Mouse (Mus musculus) kidney, adult 11 months (tissue): ENCODE measurements at regions not wholly inside any gene's neighbourhood (a gene's known extent, or its start where the extent isn't known, plus 50 kb on each side); places are given as distances from the start of the nearest gene placed in this dataset.
A peak's percentile ranks its signal among the peaks of the same experiment; 100 is the strongest.

Experiments used
- DNase-seq: peaks from one replicate; pipeline ENCODE4 v3.0.0; 2022

GRCm38 (mm10) chr1:44957125-44957524 is 354.2 kb upstream of the Col3a1 start:
- DNase-seq, result no peak

- DNase-seq, result no peak
These were observed 324.2 kb upstream of the Col3a1 start for GRCm38 (mm10) chr1:44987171-44987570.

GRCm38 (mm10) chr1:45020516-45020915 is 290.8 kb upstream of the Col3a1 start:
- DNase-seq, result no peak

GRCm38 (mm10) chr1:45021234-45021633 is 290.1 kb upstream of the Col3a1 start:
- no peak for DNase-seq

- DNase-seq, result peak; percentile 15
These were observed 289.0 kb upstream of the Col3a1 start for GRCm38 (mm10) chr1:45022146-45022841.

- no peak for DNase-seq
These were observed 288.0 kb upstream of the Col3a1 start for GRCm38 (mm10) chr1:45023336-45023735.

GRCm38 (mm10) chr1:45031436-45032027 is 279.8 kb upstream of the Col3a1 start:
- DNase-seq, result no peak

GRCm38 (mm10) chr1:45033343-45033742 is 278.0 kb upstream of the Col3a1 start:
- DNase-seq, result no peak

- no peak for DNase-seq
These were observed 270.0 kb upstream of the Col3a1 start for GRCm38 (mm10) chr1:45041328-45041727.

GRCm38 (mm10) chr1:45041815-45042214 is 269.5 kb upstream of the Col3a1 start:
- DNase-seq, result no peak

GRCm38 (mm10) chr1:45043245-45043926 is 268.0 kb upstream of the Col3a1 start:
- no peak for DNase-seq

- DNase-seq, result no peak
These were observed 220.3 kb upstream of the Col3a1 start for GRCm38 (mm10) chr1:45090841-45091535.

GRCm38 (mm10) chr1:45100966-45101365 is 210.4 kb upstream of the Col3a1 start:
- no peak for DNase-seq

- no peak for DNase-seq
These were observed 194.8 kb upstream of the Col3a1 start for GRCm38 (mm10) chr1:45116409-45117144.

- no peak for DNase-seq
These were observed 176.1 kb upstream of the Col3a1 start for GRCm38 (mm10) chr1:45135152-45135714.

GRCm38 (mm10) chr1:45147019-45147418 is 164.3 kb upstream of the Col3a1 start:
- DNase-seq, result no peak

- DNase-seq, result no peak
These were observed 129.7 kb upstream of the Col3a1 start for GRCm38 (mm10) chr1:45181632-45182031.

- no peak for DNase-seq
These were observed 126.0 kb upstream of the Col3a1 start for GRCm38 (mm10) chr1:45185341-45185740.

- DNase-seq, result no peak
These were observed 103.4 kb upstream of the Col3a1 start for GRCm38 (mm10) chr1:45207926-45208325.

GRCm38 (mm10) chr1:45216272-45216671 is 95.1 kb upstream of the Col3a1 start:
- DNase-seq, result no peak
